ENCODE assay signal across 12 mouse cellular contexts in genomic region chr2:55208620-55209019, GRCm38 (mm10).
"Had no signal": no experiment of that assay in that cellular context is flagged by ENCODE, and none has a peak within 500 bp of the region (broad histone marks: within the 10 kb centered on the region; RNA-seq: fewer than 3 reads in every experiment).

No protein-coding gene starts in this region.

- DNase-seq: gastrocnemius, adult 2 months; gastrocnemius, postnatal 10 days; gastrocnemius, postnatal 25 days; heart, adult 18-20 months; heart, postnatal 10 days; heart, postnatal 4 days; kidney, adult 11 months; kidney, adult 2 months; kidney, adult 9 months; kidney, postnatal 14 days; kidney, postnatal 36 days; layer of hippocampus, postnatal 36 days had no signal
